Mouse (Mus musculus): ENCODE results near the gene Pate2.

DNA sequence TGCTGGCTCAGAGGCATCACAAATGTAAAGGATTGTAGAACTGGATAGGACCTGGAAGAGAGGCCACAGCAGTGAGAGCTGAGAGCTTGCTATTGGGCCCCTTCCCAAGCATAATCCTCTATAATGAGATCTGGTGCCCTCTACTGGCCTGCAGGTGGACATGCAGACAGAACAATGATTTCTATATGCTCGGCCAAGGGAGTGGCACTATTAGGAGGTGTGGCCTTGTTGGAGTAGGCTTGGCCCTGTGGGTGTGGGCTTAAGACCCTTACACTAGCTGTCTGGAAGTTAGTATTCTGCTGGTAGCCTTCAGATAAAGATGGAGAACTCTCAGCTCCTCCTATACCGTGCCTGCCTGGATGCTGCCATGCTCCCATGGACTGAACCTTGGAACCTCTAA, 35.0 kb upstream of the Pate2 start:
- peak; percentile 47; the same call in 1 of the 2 replicates for TF ChIP-seq CTCF (IDR thresholded peaks at IDR 0.05; ENCODE audit: control insufficient read depth, insufficient read depth, insufficient replicate concordance, low read depth, low read length)
- TF ChIP-seq POLR2A (IDR thresholded peaks at IDR 0.05; ENCODE audit: control insufficient read depth, low read depth, low read length), result no peak
